Mouse (Mus musculus) thymus, adult 18-20 months (tissue): ENCODE results near the gene Csf2rb.
"Not testable (repeated sequence)": the region's sequence is repeated elsewhere in the genome, so short reads cannot be mapped to it uniquely, and the experiment has no call there.

Experiments used
- DNase-seq, 2 experiments: peaks; one replicate each; pipeline ENCODE4 v3.0.0; 2022; ENCODE audit warnings: mixed read lengths in 2 of 2

Gene Csf2rb

GRCm38 (mm10) chr15:78325671-78326339 lies at the start of gene Csf2rb:
Csf2rb (plus strand) TSS chr15:78325752.
- no peak for DNase-seq

- DNase-seq, result no peak
Measured at GRCm38 (mm10) chr15:78278308-78278707, 47.2 kb upstream of the Csf2rb start.

DNA sequence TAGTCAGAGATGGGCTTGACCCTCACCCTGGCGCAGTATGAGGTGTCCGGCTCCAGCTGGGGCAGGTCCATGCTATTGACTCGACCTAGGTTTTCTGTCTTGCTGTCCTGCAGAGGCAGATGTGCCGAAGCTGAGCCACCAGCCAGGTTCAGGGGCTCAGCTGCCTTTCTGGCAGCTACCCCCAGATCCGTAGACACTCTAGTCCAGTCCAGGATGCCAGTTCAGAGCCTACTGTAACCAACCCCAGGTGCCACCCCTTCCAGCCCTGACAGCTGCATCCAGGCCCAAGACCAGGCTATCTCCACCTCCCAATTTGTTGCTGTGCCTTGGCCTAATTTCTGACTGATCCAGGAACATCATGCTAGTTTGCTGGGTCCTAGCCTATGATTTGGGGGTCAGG lies 37.6 kb upstream of the Csf2rb start:
- DNase-seq, result no peak

DNA sequence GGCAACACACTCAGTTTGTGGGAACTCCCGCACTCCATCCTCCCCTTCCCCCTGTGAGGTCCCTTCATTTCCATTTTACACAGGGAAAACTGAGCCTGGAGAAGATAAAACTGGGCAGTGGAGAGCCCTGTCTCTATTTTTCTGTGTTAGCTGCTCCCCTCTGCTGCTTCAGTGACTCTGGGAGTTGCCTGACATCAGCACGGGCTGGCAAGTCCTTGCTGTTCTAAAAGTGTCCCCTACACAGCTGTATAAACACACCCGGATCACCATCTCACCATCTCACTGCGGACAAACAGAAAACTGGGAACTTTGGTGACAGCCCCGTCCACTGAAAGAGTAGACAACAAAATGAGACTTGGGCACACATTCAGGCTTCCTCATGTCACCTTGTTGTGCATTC lies 35.8 kb upstream of the Csf2rb start:
- DNase-seq, result not testable (repeated sequence)

- DNase-seq, result not testable (repeated sequence)
Measured at GRCm38 (mm10) chr15:78293228-78293627, 32.3 kb upstream of the Csf2rb start.

GRCm38 (mm10) chr15:78293716-78294115 lies 31.8 kb upstream of the Csf2rb start:
- no peak for DNase-seq

- no peak for DNase-seq
Measured at GRCm38 (mm10) chr15:78298558-78298957, 27.0 kb upstream of the Csf2rb start.

GRCm38 (mm10) chr15:78299641-78300040 lies 25.9 kb upstream of the Csf2rb start:
- no peak for DNase-seq

GRCm38 (mm10) chr15:78300773-78301172 lies 24.8 kb upstream of the Csf2rb start:
- no peak for DNase-seq

- DNase-seq, result no peak
Measured at GRCm38 (mm10) chr15:78302718-78303117, 22.8 kb upstream of the Csf2rb start.

GRCm38 (mm10) chr15:78303665-78304233 lies 21.8 kb upstream of the Csf2rb start:
- no peak for DNase-seq

- no peak for DNase-seq
Measured at GRCm38 (mm10) chr15:78305341-78305933, 20.1 kb upstream of the Csf2rb start, which contains the start of gene Csf2rb2. Csf2rb2 (minus strand) TSS chr15:78305721.

- DNase-seq, result no peak
Measured at GRCm38 (mm10) chr15:78309865-78310264, 15.7 kb upstream of the Csf2rb start.

GRCm38 (mm10) chr15:78310971-78311370 lies 14.6 kb upstream of the Csf2rb start:
- no peak for DNase-seq

DNA sequence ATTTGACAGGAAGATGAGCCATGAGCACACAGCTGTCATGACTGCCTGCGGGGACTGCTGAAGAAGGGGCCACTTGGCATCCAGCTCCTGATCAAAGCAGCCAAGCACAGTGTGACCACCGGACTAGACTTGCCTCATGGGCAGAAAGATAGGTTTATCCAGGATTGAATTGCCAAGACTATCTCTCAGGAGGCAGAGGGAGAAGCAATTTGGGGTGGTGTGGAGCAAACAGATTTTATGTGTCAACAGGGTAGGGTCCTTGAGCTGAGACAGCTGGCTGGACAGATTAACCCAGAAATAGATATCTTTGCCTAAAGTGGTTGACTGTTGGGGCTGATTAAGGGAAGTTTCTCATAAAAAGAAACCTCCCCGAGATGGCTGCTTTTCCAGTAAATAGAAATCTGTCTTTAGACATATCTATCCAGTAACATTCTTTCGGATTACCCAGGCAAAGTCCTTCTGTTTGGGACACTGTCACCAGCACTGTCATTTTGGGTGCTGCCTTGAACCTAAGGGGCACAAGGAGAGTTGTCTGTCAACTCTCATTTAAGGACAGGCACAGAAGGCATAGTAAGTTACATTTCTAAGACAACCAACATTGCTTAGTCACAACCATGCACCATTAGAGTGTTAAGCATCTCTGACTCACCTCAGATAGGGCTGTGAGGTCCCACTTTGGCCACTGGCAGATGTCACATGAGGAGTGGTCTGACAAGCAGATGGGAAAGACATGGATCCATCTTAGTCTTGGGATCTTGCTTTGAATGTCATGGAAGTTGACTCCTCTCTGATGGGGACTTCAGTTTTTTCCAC lies 12.9 kb upstream of the Csf2rb start:
- not testable (repeated sequence) for DNase-seq

DNA sequence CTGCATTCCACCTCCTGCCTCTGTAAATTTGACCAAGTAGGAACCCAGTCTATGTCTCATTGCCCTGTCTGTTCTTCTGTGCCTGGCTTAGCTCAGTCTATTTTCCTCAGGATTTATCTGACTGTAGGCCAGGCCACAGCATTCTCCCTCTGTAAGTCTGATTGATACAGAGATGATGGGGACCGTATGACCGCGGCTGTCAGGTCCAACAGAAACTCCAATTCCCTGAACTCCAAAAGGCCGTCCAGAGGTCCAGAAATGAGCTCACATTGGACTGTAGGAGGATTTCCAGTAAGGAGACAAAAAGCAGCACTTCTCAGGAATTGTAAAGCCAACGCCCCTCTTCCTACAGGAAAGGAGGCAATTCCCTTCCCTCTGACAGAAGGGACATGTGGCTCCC lies 11.9 kb upstream of the Csf2rb start:
- not testable (repeated sequence) for DNase-seq

GRCm38 (mm10) chr15:78318338-78319171 lies 7.0 kb upstream of the Csf2rb start:
- DNase-seq, result not testable (repeated sequence)

GRCm38 (mm10) chr15:78320825-78321496 lies 4.6 kb upstream of the Csf2rb start:
- DNase-seq, result peak; percentile 26 to 30

GRCm38 (mm10) chr15:78323366-78323765 lies 2.2 kb upstream of the Csf2rb start:
- DNase-seq, result no peak

DNA sequence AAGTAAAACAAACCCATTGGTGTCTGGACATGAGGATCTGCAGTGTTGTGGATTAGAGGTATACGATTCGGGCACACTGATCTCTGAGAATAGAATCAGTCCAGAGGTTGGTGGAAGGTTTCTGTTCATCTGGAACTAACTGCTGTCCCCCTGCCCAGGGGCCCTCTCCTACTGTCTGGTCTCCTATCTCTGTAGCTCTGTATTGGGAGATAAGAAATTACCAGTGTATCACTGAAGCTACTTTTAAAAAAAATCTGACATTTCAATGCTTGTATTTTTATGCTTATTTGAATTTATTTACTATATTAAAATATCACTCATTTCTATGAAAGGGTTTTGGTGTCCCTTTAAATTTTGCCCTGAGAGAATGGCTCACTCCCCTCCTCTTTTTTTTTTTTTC lies 1.3 kb upstream of the Csf2rb start:
- no peak for DNase-seq

DNA sequence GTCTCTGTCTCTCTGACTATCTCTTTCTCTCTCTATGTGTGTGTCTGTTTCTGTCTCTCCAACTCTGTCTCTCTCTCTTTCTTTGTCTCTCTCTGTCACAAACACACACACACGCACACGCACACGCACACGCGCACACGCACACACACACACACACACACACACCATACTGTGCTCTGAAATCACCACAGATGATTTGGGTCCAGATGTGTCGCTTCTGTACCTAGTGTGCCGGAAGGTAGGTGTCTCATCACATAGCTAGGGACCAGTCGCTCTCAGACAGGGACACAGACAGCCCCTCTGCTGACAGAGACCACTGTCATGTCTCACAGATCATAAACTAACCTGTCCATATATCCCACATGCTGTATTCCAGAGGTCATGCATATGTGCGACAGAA lies 1.2 kb downstream of the Csf2rb start:
- DNase-seq, result no peak
